Mouse (Mus musculus): ENCODE measurements at regions not wholly inside any gene's neighbourhood (a gene's known extent, or its start where the extent isn't known, plus 50 kb on each side); places are given as distances from the start of the nearest gene placed in this dataset.

DNA sequence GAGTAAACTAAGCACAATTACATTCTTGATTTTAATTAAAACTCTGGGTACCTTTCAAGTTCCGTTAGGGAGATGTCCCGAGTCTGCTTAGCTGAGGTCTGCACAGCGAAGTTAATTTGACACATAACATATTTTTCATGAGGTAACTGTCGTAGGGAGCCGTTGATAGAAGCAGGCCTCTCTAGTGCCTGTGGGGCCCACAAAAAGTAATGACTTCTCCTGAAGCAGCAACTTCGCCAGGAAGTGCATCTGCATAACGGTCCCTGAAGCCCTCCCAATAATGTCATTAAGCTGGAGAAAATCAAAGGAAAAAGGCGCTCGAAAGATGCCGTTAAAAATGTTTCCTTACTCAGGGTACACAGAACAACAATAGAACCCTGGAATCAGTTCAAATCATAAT, 410.7 kb upstream of the Tmpo start:
- WGBS = 76% methylated on average over 10 of the region's 10 CpGs
- TF ChIP-seq POLR2A (IDR thresholded peaks at IDR 0.05; ENCODE audit: borderline replicate concordance, extremely low read depth, low read depth, low read length) = no peak
- no peak for TF ChIP-seq CTCF (IDR thresholded peaks at IDR 0.05; ENCODE audit: insufficient read depth, low read length)

DNA sequence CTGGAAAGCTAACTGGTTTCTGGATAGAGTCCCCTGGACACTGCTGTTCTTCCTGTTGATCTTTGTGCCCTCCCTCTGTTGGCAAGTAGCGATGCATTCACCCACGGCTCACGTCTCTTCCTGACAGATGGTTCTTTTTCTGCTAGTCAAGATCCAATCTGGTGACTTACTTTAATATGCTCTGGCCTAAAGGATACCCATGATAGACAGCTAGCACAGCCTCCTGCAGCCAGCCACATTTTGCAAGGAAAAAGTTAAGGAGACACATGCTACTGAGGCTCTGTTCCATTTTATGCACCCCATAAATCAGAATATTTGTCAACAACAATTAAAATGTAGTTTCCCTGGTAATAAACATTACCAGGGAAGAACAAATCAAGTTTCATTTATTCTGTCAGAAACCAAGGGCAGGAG, 410.3 kb upstream of the Tmpo start:
- WGBS = 30% methylated on average over 3 of the region's 3 CpGs
- TF ChIP-seq CTCF (IDR thresholded peaks at IDR 0.05; ENCODE audit: insufficient read depth, low read length) (no peak), POLR2A (IDR thresholded peaks at IDR 0.05; ENCODE audit: borderline replicate concordance, extremely low read depth, low read depth, low read length) (no peak)
- Histone ChIP-seq H3K4me1 (ENCODE audit: control insufficient read depth, insufficient read depth, low read length) (no peaks in the 10 kb centered on the region), H3K4me3 (replicated peaks; ENCODE audit: extremely low read depth, low read depth, low read length) (no peak overlapping the region)
- no peak for DNase-seq

More for the DNA sequence above, 410.7 kb upstream of the Tmpo start:
- no peak overlapping the region for H3K4me3 ChIP-seq (replicated peaks; ENCODE audit: extremely low read depth, low read depth, low read length)
- no peaks in the 10 kb centered on the region for H3K4me1 ChIP-seq (ENCODE audit: control insufficient read depth, insufficient read depth, low read length)
- no peak for DNase-seq

GRCm38 (mm10) chr10:91583204-91583603, 402.1 kb upstream of the Tmpo start:
- H3K4me1 ChIP-seq (ENCODE audit: control insufficient read depth, insufficient read depth, low read length) = no peaks in the 10 kb centered on the region
- DNase-seq = no peak
- no peak overlapping the region for H3K4me3 ChIP-seq (replicated peaks; ENCODE audit: extremely low read depth, low read depth, low read length)
- TF ChIP-seq POLR2A (IDR thresholded peaks at IDR 0.05; ENCODE audit: borderline replicate concordance, extremely low read depth, low read depth, low read length) (no peak), CTCF (IDR thresholded peaks at IDR 0.05; ENCODE audit: insufficient read depth, low read length) (no peak)
- WGBS = 76% methylated on average over 3 of the region's 3 CpGs

GRCm38 (mm10) chr10:91580959-91581358, 399.8 kb upstream of the Tmpo start:
- TF ChIP-seq CTCF (IDR thresholded peaks at IDR 0.05; ENCODE audit: insufficient read depth, low read length) (no peak), POLR2A (IDR thresholded peaks at IDR 0.05; ENCODE audit: borderline replicate concordance, extremely low read depth, low read depth, low read length) (no peak)
- Histone ChIP-seq H3K4me1 (ENCODE audit: control insufficient read depth, insufficient read depth, low read length) (no peaks in the 10 kb centered on the region), H3K4me3 (replicated peaks; ENCODE audit: extremely low read depth, low read depth, low read length) (no peak overlapping the region)
- 56% methylated on average over 11 of the region's 11 CpGs for WGBS
- no peak for DNase-seq

- TF ChIP-seq POLR2A (IDR thresholded peaks at IDR 0.05; ENCODE audit: borderline replicate concordance, extremely low read depth, low read depth, low read length) = no peak
- TF ChIP-seq CTCF (IDR thresholded peaks at IDR 0.05; ENCODE audit: insufficient read depth, low read length) = no peak
- DNase-seq = no peak
- 61% methylated on average over 17 of the region's 17 CpGs for WGBS
- Histone ChIP-seq H3K4me3 (replicated peaks; ENCODE audit: extremely low read depth, low read depth, low read length) (no peak overlapping the region), H3K4me1 (ENCODE audit: control insufficient read depth, insufficient read depth, low read length) (no peaks in the 10 kb centered on the region)
Observed at GRCm38 (mm10) chr10:91575323-91576064, 394.4 kb upstream of the Tmpo start.

GRCm38 (mm10) chr10:91572796-91573195, 391.7 kb upstream of the Tmpo start:
- Histone ChIP-seq H3K4me1 (ENCODE audit: control insufficient read depth, insufficient read depth, low read length) (no peaks in the 10 kb centered on the region), H3K4me3 (replicated peaks; ENCODE audit: extremely low read depth, low read depth, low read length) (no peak overlapping the region)
- no peak for DNase-seq
- no peak for TF ChIP-seq POLR2A (IDR thresholded peaks at IDR 0.05; ENCODE audit: borderline replicate concordance, extremely low read depth, low read depth, low read length)
- no peak for TF ChIP-seq CTCF (IDR thresholded peaks at IDR 0.05; ENCODE audit: insufficient read depth, low read length)
- WGBS = 78% methylated on average over 7 of the region's 7 CpGs

GRCm38 (mm10) chr10:91569046-91569445, 387.9 kb upstream of the Tmpo start:
- no peak for TF ChIP-seq POLR2A (IDR thresholded peaks at IDR 0.05; ENCODE audit: borderline replicate concordance, extremely low read depth, low read depth, low read length)
- no peak for TF ChIP-seq CTCF (IDR thresholded peaks at IDR 0.05; ENCODE audit: insufficient read depth, low read length)
- Histone ChIP-seq H3K4me1 (ENCODE audit: control insufficient read depth, insufficient read depth, low read length) (no peaks in the 10 kb centered on the region), H3K4me3 (replicated peaks; ENCODE audit: extremely low read depth, low read depth, low read length) (no peak overlapping the region)
- no peak for DNase-seq
- 77% methylated on average over 6 of the region's 6 CpGs for WGBS

- WGBS = 70% methylated on average over 7 of the region's 7 CpGs
Observed at GRCm38 (mm10) chr10:91566116-91566774, 385.1 kb upstream of the Tmpo start.

GRCm38 (mm10) chr10:91559307-91559706, 378.2 kb upstream of the Tmpo start:
- Histone ChIP-seq H3K4me1 (ENCODE audit: control insufficient read depth, insufficient read depth, low read length) (no peaks in the 10 kb centered on the region), H3K4me3 (replicated peaks; ENCODE audit: extremely low read depth, low read depth, low read length) (no peak overlapping the region)
- WGBS = 88% methylated on average over 5 of the region's 5 CpGs
- no peak for DNase-seq
- TF ChIP-seq CTCF (IDR thresholded peaks at IDR 0.05; ENCODE audit: insufficient read depth, low read length) (no peak), POLR2A (IDR thresholded peaks at IDR 0.05; ENCODE audit: borderline replicate concordance, extremely low read depth, low read depth, low read length) (no peak)

More at GRCm38 (mm10) chr10:91566116-91566774, 385.1 kb upstream of the Tmpo start:
- DNase-seq = no peak
- TF ChIP-seq CTCF (IDR thresholded peaks at IDR 0.05; ENCODE audit: insufficient read depth, low read length) = no peak
- TF ChIP-seq POLR2A (IDR thresholded peaks at IDR 0.05; ENCODE audit: borderline replicate concordance, extremely low read depth, low read depth, low read length) = no peak
- Histone ChIP-seq H3K4me1 (ENCODE audit: control insufficient read depth, insufficient read depth, low read length) (no peaks in the 10 kb centered on the region), H3K4me3 (replicated peaks; ENCODE audit: extremely low read depth, low read depth, low read length) (no peak overlapping the region)

DNA sequence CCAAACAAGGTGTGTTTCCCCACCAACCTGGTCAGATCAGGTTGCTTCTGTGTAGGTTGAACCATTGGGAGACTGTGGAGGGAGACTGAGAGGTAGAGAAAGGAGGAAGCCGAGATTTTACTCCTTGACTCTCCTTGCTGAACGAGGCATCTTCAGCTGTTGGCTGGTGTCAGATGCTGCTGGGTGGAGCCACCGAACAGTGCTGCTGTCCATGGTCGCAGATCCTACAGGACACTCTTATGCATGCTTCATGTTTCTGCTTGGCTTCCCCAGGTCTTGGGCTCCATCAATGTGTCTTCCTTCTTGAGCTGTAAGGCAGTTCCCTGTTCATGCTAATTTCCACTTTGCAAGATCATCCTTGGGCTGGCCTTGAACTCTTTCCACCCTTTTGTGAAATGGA, 367.0 kb upstream of the Tmpo start:
- H3K4me1 ChIP-seq (ENCODE audit: control insufficient read depth, insufficient read depth, low read length) = no peaks in the 10 kb centered on the region
- 45% methylated on average over 4 of the region's 4 CpGs for WGBS
- H3K4me3 ChIP-seq (replicated peaks; ENCODE audit: extremely low read depth, low read depth, low read length) = no peak overlapping the region
- TF ChIP-seq CTCF (IDR thresholded peaks at IDR 0.05; ENCODE audit: insufficient read depth, low read length) = no peak
- TF ChIP-seq POLR2A (IDR thresholded peaks at IDR 0.05; ENCODE audit: borderline replicate concordance, extremely low read depth, low read depth, low read length) = no peak
- DNase-seq = no peak

Data from lung, adult 2 months (tissue).